Mouse (Mus musculus) heart, embryonic 16.5 days (tissue): Measurements from ENCODE around the gene Nutf2-ps1. TPM values are rescaled to one million over a fixed set of nuclear protein-coding genes. Genes with fewer than 3 reads are reported as not detected.
A peak's percentile ranks its signal among the peaks of the same experiment; 100 is the strongest.
"Not testable (repeated sequence)": the region's sequence is repeated elsewhere in the genome, so short reads cannot be mapped to it uniquely, and the experiment has no call there.

Experiments used
- ATAC-seq: fragments of 200-750 bp; cut with Nextera tagmentation; replicated peaks from 2 replicates; pipeline ENCODE4 v1.8.0; 2017; ENCODE audit warnings: moderate number of reproducible peaks; ENCODE audit not compliant: insufficient read depth, low FRiP score; ENCODE audit errors: extremely low read depth
- H3K27ac ChIP-seq: fragments of 300-500 bp; sonication (generic); 2 replicates; pipeline ENCODE4 v1.5.1; 2014; ENCODE audit warnings: mild to moderate bottlenecking, low read length, control low read depth, moderate library complexity
- H3K27me3 ChIP-seq: fragments of 300-500 bp; sonication (generic); 2 replicates; pipeline ENCODE4 v1.6.1; 2014; ENCODE audit warnings: low read length, mixed read lengths; ENCODE audit not compliant: control insufficient read depth, insufficient read depth
- H3K36me3 ChIP-seq: fragments of 300-500 bp; sonication (generic); 2 replicates; pipeline ENCODE4 v1.6.1; 2014; ENCODE audit not compliant: control insufficient read depth, insufficient read depth
- H3K4me1 ChIP-seq: fragments of 300-500 bp; sonication (generic); 2 replicates; pipeline ENCODE4 v1.6.1; 2014; ENCODE audit warnings: low read length, mixed read lengths; ENCODE audit not compliant: control insufficient read depth, insufficient read depth
- H3K4me2 ChIP-seq: fragments of 300-500 bp; sonication (generic); 2 replicates; pipeline ENCODE4 v1.6.1; 2014; ENCODE audit warnings: low read depth, mild to moderate bottlenecking, control low read depth, low read length
- H3K4me3 ChIP-seq: fragments of 300-500 bp; sonication (generic); 2 replicates; pipeline ENCODE4 v1.5.1; 2014; ENCODE audit warnings: mild to moderate bottlenecking, control low read depth, low read length
- H3K9ac ChIP-seq: fragments of 300-500 bp; sonication (generic); 2 replicates; pipeline ENCODE4 v1.6.1; 2014; ENCODE audit warnings: low read length, control low read depth
- H3K9me3 ChIP-seq: fragments of 300-500 bp; sonication (generic); replicated peaks from 2 replicates; pipeline ENCODE4 v1.6.1; 2016; ENCODE audit warnings: low read length; ENCODE audit not compliant: control insufficient read depth
- WGBS: fragments of 180-500 bp; shearing (Covaris S2); extraction: QIAGEN DNeasy Blood & Tissue Kit; methylation state at CpG from one replicate; pipeline ENCODE4 v1.1.7; 2014; 5-methylcytosine and 5-hydroxymethylcytosine counted together
- polyA plus RNA-seq: library from polyadenylated mRNA; unstranded; fragments of >200 nt; fragmentation: Nextera tagmentation; extraction: Ambion mirVana; gene quantifications from 2 replicates; pipeline ENCODE4 v1.2.1, GENCODE M21; 2015

The Nutf2-ps1 gene
- polyA plus RNA-seq = 260 and 349 TPM in 2 replicates

- ATAC-seq, H3K27ac ChIP-seq, H3K27me3 ChIP-seq, H3K4me1 ChIP-seq, H3K4me3 ChIP-seq, H3K36me3 ChIP-seq, H3K4me2 ChIP-seq, H3K9ac ChIP-seq: not testable (repeated sequence)
- H3K9me3 ChIP-seq = peaks cover 20% of the 10 kb centered on the region
- WGBS = 97% methylated on average over 7 of the region's 7 CpGs
Observed at GRCm38 (mm10) chr19:53588968-53589367, at the start of gene Nutf2-ps1. TSS of gene Nutf2-ps1 (minus strand) at chr19:53589068.

- H3K4me1 ChIP-seq = no peaks in the 10 kb centered on the region
- no peak overlapping the region for H3K27ac ChIP-seq
- no peak overlapping the region for H3K4me3 ChIP-seq
- no peak overlapping the region for H3K4me2 ChIP-seq
- no peak overlapping the region for H3K9ac ChIP-seq
- WGBS = 90% methylated on average over 2 of the region's 2 CpGs
- no peaks in the 10 kb centered on the region for H3K27me3 ChIP-seq
- peaks cover 65% of the 10 kb centered on the region for H3K36me3 ChIP-seq
- H3K9me3 ChIP-seq = no peaks in the 10 kb centered on the region
- ATAC-seq = no peak
Observed at GRCm38 (mm10) chr19:53638041-53638440, 49.2 kb upstream of the Nutf2-ps1 start.

GRCm38 (mm10) chr19:53621681-53622080 is 32.8 kb upstream of the Nutf2-ps1 start:
- Histone ChIP-seq H3K4me1 (no peaks in the 10 kb centered on the region), H3K4me2 (no peak overlapping the region), H3K4me3 (no peak overlapping the region), H3K36me3 (peaks cover 46% of the 10 kb centered on the region), H3K27ac (no peak overlapping the region), H3K9ac (no peak overlapping the region), H3K27me3 (no peaks in the 10 kb centered on the region), H3K9me3 (no peaks in the 10 kb centered on the region)
- no peak for ATAC-seq
- WGBS = 82% methylated on average over 13 of the region's 13 CpGs

- H3K9ac ChIP-seq = no peak overlapping the region
- ATAC-seq = no peak
Observed at GRCm38 (mm10) chr19:53608921-53609320, 20.1 kb upstream of the Nutf2-ps1 start.

GRCm38 (mm10) chr19:53601363-53601655 is 12.4 kb upstream of the Nutf2-ps1 start:
- H3K27me3 ChIP-seq = no peaks in the 10 kb centered on the region
- no peaks in the 10 kb centered on the region for H3K9me3 ChIP-seq
- WGBS = 8% methylated on average over 11 of the region's 11 CpGs
- H3K4me2 ChIP-seq = peak overlapping the region; percentile 92
- peaks cover 16% of the 10 kb centered on the region for H3K4me1 ChIP-seq
- H3K4me3 ChIP-seq = peak overlapping the region; percentile 98
- ATAC-seq = no peak
- 0 out of 2 replicates have a peak, but pooled peaks cover 8% of the 10 kb centered on the region for H3K36me3 ChIP-seq
- peak overlapping the region; percentile 96 for H3K9ac ChIP-seq
- H3K27ac ChIP-seq = no peak overlapping the region

More at GRCm38 (mm10) chr19:53608921-53609320, 20.1 kb upstream of the Nutf2-ps1 start:
- Histone ChIP-seq H3K4me2 (no peak overlapping the region), H3K27ac (no peak overlapping the region), H3K4me3 (no peak overlapping the region), H3K27me3 (no peaks in the 10 kb centered on the region), H3K36me3 (peaks cover 7% of the 10 kb centered on the region), H3K4me1 (peaks cover 6% of the 10 kb centered on the region), H3K9me3 (no peaks in the 10 kb centered on the region)
- WGBS = 59% methylated on average over 6 of the region's 6 CpGs

GRCm38 (mm10) chr19:53600549-53601362 is 11.9 kb upstream of the Nutf2-ps1 start:
- WGBS = under 1% methylated on average over 82 of the region's 82 CpGs
- H3K9me3 ChIP-seq = no peaks in the 10 kb centered on the region
- peak overlapping the region; percentile 96 for H3K9ac ChIP-seq
- H3K27me3 ChIP-seq = no peaks in the 10 kb centered on the region
- H3K4me2 ChIP-seq = peak overlapping the region; percentile 92
- H3K4me1 ChIP-seq = peaks cover 16% of the 10 kb centered on the region
- H3K4me3 ChIP-seq = peak overlapping the region; percentile 98
- H3K27ac ChIP-seq = peak overlapping the region; percentile 90
- 0 out of 2 replicates have a peak, but pooled peaks cover 5% of the 10 kb centered on the region for H3K36me3 ChIP-seq
- ATAC-seq = peak; percentile 61

GRCm38 (mm10) chr19:53599757-53600539 is 11.1 kb upstream of the Nutf2-ps1 start, which contains the start of gene Smc3:
TSS of gene Smc3 (plus strand) at chr19:53600398.
- Histone ChIP-seq H3K4me2 (peak within 1 kb of the TSS; percentile 92), H3K36me3 (0 out of 2 replicates have a peak, but pooled peaks cover 5% of the 10 kb centered on the region), H3K4me3 (peak within 1 kb of the TSS; percentile 98), H3K27me3 (no peaks in the 10 kb centered on the region), H3K27ac (peak within 1 kb of the TSS; percentile 90), H3K4me1 (peaks cover 16% of the 10 kb centered on the region), H3K9ac (peak within 1 kb of the TSS; percentile 96), H3K9me3 (no peaks in the 10 kb centered on the region)
- under 1% methylated on average over 69 of the region's 70 CpGs for WGBS
- ATAC-seq = peak; percentile 97

- no peak overlapping the region for H3K9ac ChIP-seq
- ATAC-seq = no peak
- H3K27ac ChIP-seq = no peak overlapping the region
- 70% methylated on average over 7 of the region's 7 CpGs for WGBS
- H3K36me3 ChIP-seq = no peaks in the 10 kb centered on the region
- no peak overlapping the region for H3K4me3 ChIP-seq
- no peak overlapping the region for H3K4me2 ChIP-seq
- H3K9me3 ChIP-seq = no peaks in the 10 kb centered on the region
- no peaks in the 10 kb centered on the region for H3K27me3 ChIP-seq
- peaks cover 6% of the 10 kb centered on the region for H3K4me1 ChIP-seq
Observed at GRCm38 (mm10) chr19:53596723-53597474, 8.0 kb upstream of the Nutf2-ps1 start.
